ENCODE assay signal across 17 mouse cellular contexts in the genomic region with DNA sequence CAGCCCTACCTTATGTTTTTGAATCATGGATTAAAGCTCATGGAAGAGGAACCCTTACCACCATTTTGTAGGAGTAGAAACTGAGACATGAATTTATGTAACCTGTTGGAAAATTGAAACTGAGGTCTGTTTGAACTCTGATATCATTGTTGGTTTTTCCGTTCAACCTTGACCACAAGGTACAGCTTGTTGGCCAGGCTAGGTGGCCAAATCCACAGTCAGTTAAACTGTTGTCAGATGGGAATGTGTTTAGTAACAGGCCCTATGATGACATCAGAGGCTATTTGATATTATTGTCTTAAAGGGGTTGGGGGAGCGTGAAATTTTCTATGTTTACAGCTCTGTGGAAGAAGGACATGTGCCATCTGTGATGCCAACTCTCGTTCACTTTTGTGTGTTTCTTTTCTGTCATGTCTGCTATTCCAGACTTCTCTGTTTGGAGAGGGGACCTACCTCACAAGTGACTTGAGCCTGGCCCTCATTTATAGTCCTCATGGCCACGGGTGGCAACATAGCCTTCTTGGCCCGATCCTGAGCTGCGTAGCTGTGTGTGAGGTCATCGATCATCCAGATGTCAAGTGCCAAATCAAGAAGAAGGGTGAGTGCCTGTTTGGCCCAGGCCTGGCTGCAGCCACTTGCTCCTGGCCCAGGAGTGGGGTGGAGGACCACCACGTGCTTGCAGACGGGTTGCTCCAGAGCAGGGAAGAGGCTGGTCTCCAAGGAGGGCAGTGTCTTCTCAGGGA. TPM values are rescaled to one million over a fixed set of nuclear protein-coding genes. Genes with fewer than 3 reads are reported as not detected.
DNase-seq lines count a peak whose midpoint lies in the region; ATAC-seq and TF ChIP-seq lines count a peak whose summit lies in the region.
"Had no signal": no experiment of that assay in that cellular context is flagged by ENCODE, and none has a peak within 500 bp of the region (broad histone marks: within the 10 kb centered on the region; RNA-seq: fewer than 3 reads in every experiment).

No protein-coding gene starts in this region.

- TF ChIP-seq EP300 in lung, postnatal 0 days (IDR thresholded peaks at IDR 0.05), result peak; percentile 29; the same call in 1 of the 2 replicates
- peak; percentile 86 for TF ChIP-seq EP300 in liver, postnatal 0 days (IDR thresholded peaks at IDR 0.05; ENCODE audit: low read depth)

- no peak overlapping the region for H3K4me2 ChIP-seq in kidney, embryonic 15.5 days
- no peak overlapping the region for H3K4me2 ChIP-seq in lung, postnatal 0 days (replicated peaks; ENCODE audit: low read depth, low read length)
- H3K4me2 ChIP-seq in liver, postnatal 0 days (ENCODE audit: low read depth, low read length), result no peak overlapping the region
- H3K4me2 ChIP-seq: forebrain, embryonic 13.5 days; heart, embryonic 13.5 days; hindbrain, embryonic 15.5 days had no signal

- no peaks in the 10 kb centered on the region for H3K27me3 ChIP-seq in kidney, adult 2 months (replicated peaks; ENCODE audit: control insufficient read depth, insufficient read depth, low read length)
- H3K27me3 ChIP-seq in kidney, embryonic 15.5 days, result no peaks in the 10 kb centered on the region
- H3K27me3 ChIP-seq in lung, postnatal 0 days (replicated peaks; ENCODE audit: insufficient read depth, low read length), result no peaks in the 10 kb centered on the region
- no peaks in the 10 kb centered on the region for H3K27me3 ChIP-seq in Patski
- H3K27me3 ChIP-seq in liver, postnatal 0 days (ENCODE audit: insufficient read depth, low read length), result no peaks in the 10 kb centered on the region
- H3K27me3 ChIP-seq: forebrain, embryonic 13.5 days; heart, embryonic 13.5 days; hindbrain, embryonic 15.5 days had no signal

- DNase-seq in kidney, adult 2 months, result peak; percentile 12
- DNase-seq in lung, postnatal 0 days (ENCODE audit: low spot score), result no peak
- no peak for DNase-seq in lung, adult 2 months
- DNase-seq in Patski (ENCODE audit: low read depth, low spot score), result no peak
- no peak for DNase-seq in liver, postnatal 0 days
- DNase-seq in Muller cell, postnatal 12 days (ENCODE audit: inconsistent ontology term), result no peak
- DNase-seq: adrenal gland, postnatal 10 days; cerebellum, adult 18-20 months; cerebellum, postnatal 10 days; forebrain, postnatal 0 days; gastrocnemius, postnatal 14 days; heart, postnatal 36 days had no signal

- in situ Hi-C loops in Patski (cut with MboI; ENCODE audit: low pct_unique_long_range_greater_than_20kb), result no loop called here

- POLR2A ChIA-PET in Patski (lab: Charles Lee), result interaction anchor here (0.5 to 0.6 kb wide), 3 partner anchors 32 to 528 kb away, joined by 3 to 4 read pairs (median 3); no protein-coding TSS in a partner anchor

- H3K36me3 ChIP-seq in kidney, adult 2 months (ENCODE audit: control insufficient read depth, insufficient read depth, low read length), result peaks cover 1% of the 10 kb centered on the region; the same call in 1 of the 2 replicates
- peaks cover 24% of the 10 kb centered on the region for H3K36me3 ChIP-seq in kidney, embryonic 15.5 days
- H3K36me3 ChIP-seq in lung, postnatal 0 days (ENCODE audit: insufficient read depth, low read length), result no peaks in the 10 kb centered on the region
- H3K36me3 ChIP-seq in liver, postnatal 0 days (replicated peaks; ENCODE audit: insufficient read depth, low read length), result peaks cover 18% of the 10 kb centered on the region

- H3K27ac ChIP-seq in kidney, adult 2 months (ENCODE audit: insufficient read depth, low read depth, low read length), result peak overlapping the region; percentile 61; the same call in 1 of the 2 replicates
- H3K27ac ChIP-seq in kidney, embryonic 15.5 days, result no peak overlapping the region
- no peak overlapping the region for H3K27ac ChIP-seq in lung, postnatal 0 days (ENCODE audit: low read length)
- H3K27ac ChIP-seq in liver, postnatal 0 days (ENCODE audit: low read depth), result peak overlapping the region; percentile 89
- H3K27ac ChIP-seq: embryonic facial prominence, embryonic 10.5 days; forebrain, embryonic 13.5 days; heart, embryonic 13.5 days; hindbrain, embryonic 15.5 days had no signal

- ATAC-seq in kidney, embryonic 15.5 days (replicated peaks; ENCODE audit: low FRiP score), result no peak
- no peak for ATAC-seq in lung, postnatal 0 days
- ATAC-seq in Patski, result peak; percentile 19
- ATAC-seq in liver, postnatal 0 days, result peak; percentile 88
- ATAC-seq: forebrain, embryonic 13.5 days; forebrain, postnatal 0 days had no signal

- no peaks in the 10 kb centered on the region for H3K9me3 ChIP-seq in kidney, embryonic 15.5 days (replicated peaks)
- H3K9me3 ChIP-seq in lung, postnatal 0 days (ENCODE audit: low read length), result no peaks in the 10 kb centered on the region
- no peaks in the 10 kb centered on the region for H3K9me3 ChIP-seq in liver, postnatal 0 days (ENCODE audit: low read length)
- H3K9me3 ChIP-seq: embryonic facial prominence, embryonic 10.5 days; forebrain, embryonic 13.5 days; heart, embryonic 13.5 days; hindbrain, embryonic 15.5 days had no signal

- no peaks in the 10 kb centered on the region for H3K4me1 ChIP-seq in kidney, adult 2 months (ENCODE audit: control insufficient read depth, insufficient read depth, low read length)
- H3K4me1 ChIP-seq in kidney, embryonic 15.5 days, result peaks cover 8% of the 10 kb centered on the region
- no peaks in the 10 kb centered on the region for H3K4me1 ChIP-seq in lung, postnatal 0 days (ENCODE audit: insufficient read depth, low read depth, low read length)
- H3K4me1 ChIP-seq in lung, adult 2 months (ENCODE audit: control insufficient read depth, insufficient read depth, low read length), result no peaks in the 10 kb centered on the region
- peaks cover 8% of the 10 kb centered on the region; the same call in 1 of the 2 replicates for H3K4me1 ChIP-seq in liver, postnatal 0 days (ENCODE audit: insufficient read depth)
- H3K4me1 ChIP-seq: heart, embryonic 13.5 days had no signal

- WGBS in kidney, adult 2 months, result 76% methylated on average over 9 of the region's 9 CpGs
- WGBS in kidney, embryonic 15.5 days, result 73% methylated on average over 9 of the region's 9 CpGs
- WGBS in lung, postnatal 0 days, result 81% methylated on average over 9 of the region's 9 CpGs
- 81% methylated on average over 9 of the region's 9 CpGs for WGBS in lung, adult 2 months
- 84% methylated on average over 9 of the region's 9 CpGs for WGBS in liver, postnatal 0 days (ENCODE audit: insufficient replicate concordance)

- no peak for TF ChIP-seq POLR2A in kidney, adult 2 months (IDR thresholded peaks at IDR 0.05; ENCODE audit: low read depth, low read length)
- no peak for TF ChIP-seq POLR2A in lung, adult 2 months (IDR thresholded peaks at IDR 0.05; ENCODE audit: borderline replicate concordance, extremely low read depth, low read depth, low read length)

- no peak overlapping the region for H3K9ac ChIP-seq in kidney, embryonic 15.5 days
- no peak overlapping the region for H3K9ac ChIP-seq in lung, postnatal 0 days (replicated peaks; ENCODE audit: low read depth)
- H3K9ac ChIP-seq in liver, postnatal 0 days (replicated peaks), result no peak overlapping the region
- H3K9ac ChIP-seq: forebrain, embryonic 13.5 days; forebrain, postnatal 0 days; heart, embryonic 13.5 days; hindbrain, embryonic 15.5 days had no signal

- CTCF ChIA-PET in Patski (lab: Charles Lee), result interaction anchor here (0.7 kb wide), 1 partner anchor 51 kb away, joined by 3 read pairs; no protein-coding TSS in a partner anchor

- no peak overlapping the region for H3K4me3 ChIP-seq in kidney, adult 2 months (ENCODE audit: insufficient read depth, low read depth, low read length)
- no peak overlapping the region for H3K4me3 ChIP-seq in kidney, embryonic 15.5 days (replicated peaks)
- no peak overlapping the region for H3K4me3 ChIP-seq in lung, postnatal 0 days (ENCODE audit: low read depth, low read length)
- no peak overlapping the region for H3K4me3 ChIP-seq in lung, adult 2 months (replicated peaks; ENCODE audit: extremely low read depth, low read depth, low read length)
- H3K4me3 ChIP-seq in liver, postnatal 0 days (ENCODE audit: low read depth, low read length), result no peak overlapping the region
- H3K4me3 ChIP-seq: embryonic facial prominence, embryonic 10.5 days; forebrain, embryonic 13.5 days; heart, embryonic 13.5 days; hindbrain, embryonic 15.5 days had no signal

- no peak for TF ChIP-seq CTCF in kidney, adult 2 months (conservative IDR thresholded peaks at IDR 0.05; ENCODE audit: insufficient read depth, insufficient read length, low read depth, low read length)
- no peak for TF ChIP-seq CTCF in lung, postnatal 0 days (IDR thresholded peaks at IDR 0.05)
- TF ChIP-seq CTCF in lung, adult 2 months (IDR thresholded peaks at IDR 0.05; ENCODE audit: insufficient read depth, low read length), result no peak
- no peak for TF ChIP-seq CTCF in Patski (IDR thresholded peaks at IDR 0.05)
- no peak for TF ChIP-seq CTCF in liver, postnatal 0 days (IDR thresholded peaks at IDR 0.05; ENCODE audit: low read depth)

RNA-seq across cellular contexts. Expression of a gene that starts 31.6 kb away (rescaled TPM):
- 1.1 and 1.4 TPM in 2 replicates for polyA plus RNA-seq in kidney, adult 2 months (2012; rRNA removed)
- polyA plus RNA-seq in kidney, embryonic 15.5 days (2015; fragmentation: Nextera tagmentation; extraction: Ambion mirVana), result 0.66 and 1.1 TPM in 2 replicates
- polyA plus RNA-seq in lung, postnatal 0 days (2015; fragmentation: Nextera tagmentation; extraction: Ambion mirVana), result 0.08 and 0.13 TPM in 2 replicates
- 1.2 and 6.1 TPM in 2 replicates for polyA plus RNA-seq in lung, adult 2 months (2012; rRNA removed)
- not detected for polyA plus RNA-seq in Patski (2021)
- 0.06 and 0.08 TPM in 2 replicates for polyA plus RNA-seq in liver, postnatal 0 days (2015; fragmentation: Nextera tagmentation; extraction: Ambion mirVana)
- polyA plus RNA-seq: heart, embryonic 13.5 days had no signal

RNA-seq across cellular contexts. Expression of a gene that starts 38.3 kb away (rescaled TPM):
- 11.0 and 11.9 TPM in 2 replicates for polyA plus RNA-seq in kidney, adult 2 months (2012; rRNA removed)
- polyA plus RNA-seq in kidney, embryonic 15.5 days (2015; fragmentation: Nextera tagmentation; extraction: Ambion mirVana), result 7.9 and 8.1 TPM in 2 replicates
- polyA plus RNA-seq in lung, postnatal 0 days (2015; fragmentation: Nextera tagmentation; extraction: Ambion mirVana), result 5.3 and 5.4 TPM in 2 replicates
- polyA plus RNA-seq in lung, adult 2 months (2012; rRNA removed), result 8.4 and 9.3 TPM in 2 replicates
- polyA plus RNA-seq in Patski (2021), result 7.0 TPM
- 11.7 and 12.0 TPM in 2 replicates for polyA plus RNA-seq in liver, postnatal 0 days (2015; fragmentation: Nextera tagmentation; extraction: Ambion mirVana)

Comparison
In these comparisons a context has a peak if more than half of its experiments do, and no peak if none do; other contexts are left out.
1. H3K27ac ChIP-seq: peak in kidney, adult 2 months (single experiment) and liver, postnatal 0 days (single experiment); none in kidney, embryonic 15.5 days (single experiment) and lung, postnatal 0 days (single experiment).
2. ATAC-seq: peak in Patski (single experiment) and liver, postnatal 0 days (single experiment); none in kidney, embryonic 15.5 days (single experiment) and lung, postnatal 0 days (single experiment).